Mouse (Mus musculus) C2C12 (cell line): ENCODE results near the gene Pdzd7.

Source experiments
- CEBPB ChIP-seq: IDR thresholded peaks from one replicate; pipeline ENCODE4 v1.6.1; 2011; ENCODE audit warnings: low read depth, mild to moderate bottlenecking, control low read depth, moderate library complexity
- CTCF ChIP-seq: IDR thresholded peaks from one replicate; pipeline ENCODE4 v1.5.1; 2011; ENCODE audit not compliant: control insufficient read depth, insufficient read depth, insufficient read length
- FOSL1 ChIP-seq: IDR thresholded peaks from one replicate; pipeline ENCODE4 v1.8.0; 2011; ENCODE audit warnings: mild to moderate bottlenecking, low read length; ENCODE audit not compliant: poor library complexity, insufficient read depth, severe bottlenecking
- MAX ChIP-seq: IDR thresholded peaks from one replicate; pipeline ENCODE4 v1.6.1; 2011; ENCODE audit warnings: mild to moderate bottlenecking, control low read depth
- MYOD1 ChIP-seq: IDR thresholded peaks from one replicate; pipeline ENCODE4 v1.6.1; 2011; ENCODE audit warnings: low read depth; ENCODE audit not compliant: control insufficient read depth, insufficient read length
- MYOG ChIP-seq: IDR thresholded peaks from one replicate; pipeline ENCODE4 v1.6.1; 2011; ENCODE audit not compliant: control insufficient read depth, insufficient read length; ENCODE audit errors: extremely low read depth
- USF1 ChIP-seq: IDR thresholded peaks from one replicate; pipeline ENCODE4 v1.6.1; 2011; ENCODE audit warnings: low read depth, mild to moderate bottlenecking, control low read depth, moderate library complexity

GRCm38 (mm10) chr19:45079769-45080515 lies 34.4 kb upstream of the Pdzd7 start:
- TF ChIP-seq CTCF = no peak
- no peak for TF ChIP-seq MYOD1
- no peak for TF ChIP-seq USF1
- no peak for TF ChIP-seq FOSL1
- no peak for TF ChIP-seq CEBPB
- TF ChIP-seq MYOG = no peak
- TF ChIP-seq MAX = no peak
